Mouse (Mus musculus) neural tube, embryonic 12.5 days (tissue): ENCODE results near the gene Ankle2. TPM values are rescaled to one million over a fixed set of nuclear protein-coding genes. Genes with fewer than 3 reads are reported as not detected.
A peak's percentile ranks its signal among the peaks of the same experiment; 100 is the strongest.

Experiments used
- ATAC-seq: fragments of 200-750 bp; cut with Nextera tagmentation; 2 replicates; pipeline ENCODE4 v1.8.0; 2017; ENCODE audit warnings: low read depth, mild to moderate bottlenecking, moderate TSS enrichment, moderate library complexity; ENCODE audit not compliant: low FRiP score
- H3K27ac ChIP-seq: fragments of 300-500 bp; sonication (generic); 2 replicates; pipeline ENCODE4 v1.5.1; 2016
- H3K27me3 ChIP-seq: fragments of 300-500 bp; sonication (generic); replicated peaks from 2 replicates; pipeline ENCODE4 v1.6.1; 2016; ENCODE audit warnings: mild to moderate bottlenecking
- H3K36me3 ChIP-seq: fragments of 300-500 bp; sonication (generic); 2 replicates; pipeline ENCODE4 v1.6.1; 2016; ENCODE audit warnings: mild to moderate bottlenecking
- H3K4me1 ChIP-seq: fragments of 300-500 bp; sonication (generic); 2 replicates; pipeline ENCODE4 v1.6.1; 2016
- H3K4me2 ChIP-seq: fragments of 300-500 bp; sonication (generic); replicated peaks from 2 replicates; pipeline ENCODE4 v1.6.1; 2016; ENCODE audit warnings: mild to moderate bottlenecking
- H3K4me3 ChIP-seq: fragments of 300-500 bp; sonication (generic); 2 replicates; pipeline ENCODE4 v1.5.1; 2016
- H3K9ac ChIP-seq: fragments of 300-500 bp; sonication (generic); 2 replicates; pipeline ENCODE4 v1.6.1; 2016; ENCODE audit warnings: mild to moderate bottlenecking
- H3K9me3 ChIP-seq: fragments of 300-500 bp; sonication (generic); 2 replicates; pipeline ENCODE4 v1.6.1; 2016; ENCODE audit warnings: mild to moderate bottlenecking
- WGBS: fragments of 180-500 bp; shearing (Covaris S2); methylation state at CpG from one replicate; pipeline ENCODE4 v1.1.7; 2016; 5-methylcytosine and 5-hydroxymethylcytosine counted together
- polyA plus RNA-seq: library from polyadenylated mRNA; unstranded; fragments of >200 nt; fragmentation: Nextera tagmentation; extraction: Ambion mirVana; gene quantifications from 2 replicates; pipeline ENCODE4 v1.2.1, GENCODE M21; 2016

Gene Ankle2
- polyA plus RNA-seq, 1 experiment from 2014 or later = 33.5 TPM

DNA sequence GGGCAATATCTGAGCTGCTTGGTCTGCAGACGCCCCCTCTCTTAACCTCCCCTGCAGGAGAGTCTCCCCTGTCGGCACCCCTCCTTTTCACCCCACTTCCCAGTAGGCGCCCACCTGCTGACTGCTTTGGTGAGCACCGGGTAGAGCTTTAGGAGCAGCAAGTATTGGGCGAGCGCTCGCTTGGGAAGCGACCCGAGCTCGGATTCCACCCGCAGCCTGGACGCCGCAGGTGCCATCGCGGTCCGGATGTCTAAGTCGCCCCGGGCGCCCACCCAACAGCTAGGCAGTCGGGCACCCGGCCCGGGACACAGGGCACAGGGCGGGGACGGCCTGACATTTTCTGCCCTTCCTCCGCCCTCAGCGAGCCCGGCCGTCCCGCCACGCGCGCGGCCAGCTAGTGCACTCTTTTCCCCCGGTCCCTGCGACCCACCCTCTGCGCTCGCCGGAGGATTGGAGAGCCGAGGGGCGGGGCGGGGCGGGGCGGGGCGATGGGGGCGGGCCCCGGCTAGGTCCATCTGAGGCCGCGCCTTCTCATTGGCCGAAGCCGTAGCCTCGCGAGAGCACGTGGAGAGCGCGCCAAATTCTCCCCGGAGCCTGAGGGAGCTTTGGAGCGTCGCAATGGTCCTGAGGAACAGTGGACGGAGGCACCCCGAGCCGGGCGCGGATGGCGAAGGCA lies 55.1 kb downstream of the Ankle2 start, which contains the start of the genes Pxmp2 and Pole:
TSS of gene Pxmp2 (minus strand) at position 417 of the 676 bp plus-strand sequence.
TSS of gene Pole (plus strand) at position 537 of the 676 bp plus-strand sequence.
- Histone ChIP-seq H3K4me1 (0 out of 2 replicates have a peak, but pooled peaks cover 5% of the 10 kb centered on the region), H3K9ac (peak within 1 kb of the TSS; percentile 71), H3K4me3 (peak within 1 kb of the TSS; percentile 70), H3K27ac (no peak within 1 kb of the TSS), H3K4me2 (peak within 1 kb of the TSS; percentile 91), H3K27me3 (peaks cover 9% of the 10 kb centered on the region; the same call in 1 of the 2 replicates), H3K36me3 (peaks cover 8% of the 10 kb centered on the region; the same call in 1 of the 2 replicates), H3K9me3 (no peaks in the 10 kb centered on the region)
- ATAC-seq = peak; percentile 99
- under 1% methylated on average over 64 of the region's 64 CpGs for WGBS

DNA sequence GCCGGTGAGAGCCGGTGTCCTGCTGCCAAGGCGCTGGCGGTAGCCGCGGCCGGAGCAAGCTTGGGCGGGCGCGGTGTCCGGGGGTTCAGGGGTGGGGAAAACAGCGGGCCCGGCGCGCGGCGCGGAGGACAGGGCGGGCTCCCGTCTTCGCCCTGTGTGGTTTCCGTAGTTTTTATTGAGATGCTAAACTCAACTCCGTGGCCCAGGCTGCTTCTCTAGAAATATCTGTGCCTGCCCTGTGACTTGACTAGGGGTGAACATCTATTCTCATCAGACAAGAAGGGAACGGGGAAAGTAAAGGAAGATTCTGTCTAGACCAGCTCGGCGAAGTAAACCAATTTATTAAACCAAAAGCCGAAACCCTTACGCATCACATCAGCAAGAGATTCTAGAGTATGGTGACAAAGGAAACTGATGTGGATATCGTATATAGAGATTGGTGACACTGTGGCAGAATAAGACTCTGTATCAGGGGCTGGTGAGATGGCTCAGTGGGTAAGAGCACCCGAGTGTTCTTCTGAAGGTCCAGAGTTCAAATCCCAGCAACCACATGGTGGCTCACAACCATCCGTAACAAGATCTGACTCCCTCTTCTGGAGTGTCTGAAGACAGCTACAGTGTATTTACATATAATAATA lies 55.8 kb downstream of the Ankle2 start:
- no peaks in the 10 kb centered on the region for H3K9me3 ChIP-seq
- peak; percentile 83 for ATAC-seq
- H3K4me2 ChIP-seq = peak overlapping the region; percentile 91
- peaks cover 15% of the 10 kb centered on the region for H3K36me3 ChIP-seq
- WGBS = 3% methylated on average over 31 of the region's 31 CpGs
- peaks cover 9% of the 10 kb centered on the region; the same call in 1 of the 2 replicates for H3K27me3 ChIP-seq
- H3K27ac ChIP-seq = no peak overlapping the region
- peak overlapping the region; percentile 70 for H3K4me3 ChIP-seq
- H3K9ac ChIP-seq = peak overlapping the region; percentile 71
- 0 out of 2 replicates have a peak, but pooled peaks cover 5% of the 10 kb centered on the region for H3K4me1 ChIP-seq

DNA sequence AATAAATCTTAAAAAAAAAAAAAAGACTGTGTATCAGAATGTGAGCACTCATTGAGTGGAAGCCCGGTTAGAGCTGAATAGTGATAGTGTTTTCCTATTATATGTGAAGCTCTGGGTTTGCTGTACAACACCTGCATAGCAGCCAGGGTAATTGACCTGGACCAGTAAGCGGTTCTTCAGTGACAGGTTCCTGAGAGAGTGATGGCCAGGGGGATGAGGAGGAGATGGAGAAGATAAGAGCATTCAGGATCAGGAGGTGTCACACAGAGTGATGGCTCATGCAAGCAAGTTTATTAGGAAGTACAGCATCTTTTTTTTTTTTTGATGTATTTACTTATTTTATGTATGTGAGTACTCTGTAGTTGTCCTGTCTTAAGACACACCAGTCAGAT lies 56.3 kb downstream of the Ankle2 start:
- Histone ChIP-seq H3K9me3 (no peaks in the 10 kb centered on the region), H3K27ac (no peak overlapping the region), H3K4me3 (no peak overlapping the region)

DNA sequence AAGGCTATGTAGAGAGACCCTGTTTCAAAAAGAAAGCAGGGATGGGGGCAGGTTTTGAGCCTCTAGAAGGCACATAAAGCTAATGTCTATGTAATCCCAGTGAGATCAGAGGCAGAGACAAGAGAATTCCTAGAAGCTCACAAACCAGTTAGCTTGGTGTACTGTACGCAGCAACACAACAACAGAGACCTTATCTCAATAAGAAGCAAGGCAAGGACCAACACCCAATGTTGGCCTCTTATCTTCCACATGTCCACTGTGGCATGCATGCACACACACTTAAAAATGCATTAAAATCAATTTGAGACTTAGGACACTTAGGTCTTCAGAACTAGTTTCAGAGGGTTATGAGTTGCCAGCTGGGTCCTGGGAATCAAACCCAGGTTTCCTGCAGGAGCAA lies 60.8 kb downstream of the Ankle2 start:
- H3K4me2 ChIP-seq = no peak overlapping the region
- no peak overlapping the region for H3K27ac ChIP-seq
- no peak overlapping the region for H3K9ac ChIP-seq
- ATAC-seq = no peak
- no peaks in the 10 kb centered on the region for H3K4me1 ChIP-seq
- H3K27me3 ChIP-seq = no peaks in the 10 kb centered on the region
- H3K36me3 ChIP-seq = peaks cover 45% of the 10 kb centered on the region
- H3K9me3 ChIP-seq = no peaks in the 10 kb centered on the region
- WGBS = 97% methylated on average over 1 of the region's 1 CpGs
- no peak overlapping the region for H3K4me3 ChIP-seq

More for the DNA sequence above, 56.3 kb downstream of the Ankle2 start:
- Histone ChIP-seq H3K4me1 (0 out of 2 replicates have a peak, but pooled peaks cover 5% of the 10 kb centered on the region), H3K36me3 (peaks cover 20% of the 10 kb centered on the region), H3K27me3 (peaks cover 9% of the 10 kb centered on the region; the same call in 1 of the 2 replicates), H3K9ac (0 out of 2 replicates have a peak overlapping the region, but pooled peaks have one; percentile 71), H3K4me2 (peak overlapping the region; percentile 91)
- WGBS = 76% methylated on average over 2 of the region's 2 CpGs
- no peak for ATAC-seq

DNA sequence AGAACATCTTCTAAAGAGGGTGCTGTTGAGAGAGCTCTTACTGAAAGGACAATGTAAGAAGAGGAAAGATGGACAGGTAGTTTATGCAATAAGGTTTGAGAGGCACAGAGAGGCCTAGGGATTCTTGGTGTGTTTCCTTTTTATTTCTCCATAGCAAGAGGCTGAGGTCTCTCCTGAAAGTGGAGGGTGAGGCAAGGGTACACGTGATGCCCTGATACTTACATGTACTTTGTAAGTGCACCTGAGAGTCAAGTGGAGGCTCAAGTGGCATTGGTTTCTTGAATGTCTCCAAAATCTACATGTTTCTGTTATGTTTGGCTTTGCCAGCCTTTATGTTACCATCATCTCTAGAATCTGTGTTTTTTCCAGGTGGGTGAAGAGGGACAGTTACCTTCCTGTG lies 65.8 kb downstream of the Ankle2 start:
- WGBS = 91% methylated on average over 1 of the region's 1 CpGs
- no peak for ATAC-seq
- H3K4me3 ChIP-seq = no peak overlapping the region
- peaks cover 66% of the 10 kb centered on the region for H3K36me3 ChIP-seq
- H3K9me3 ChIP-seq = no peaks in the 10 kb centered on the region
- H3K4me2 ChIP-seq = no peak overlapping the region
- no peaks in the 10 kb centered on the region for H3K4me1 ChIP-seq
- H3K27me3 ChIP-seq = no peaks in the 10 kb centered on the region
- no peak overlapping the region for H3K27ac ChIP-seq
- no peak overlapping the region for H3K9ac ChIP-seq

DNA sequence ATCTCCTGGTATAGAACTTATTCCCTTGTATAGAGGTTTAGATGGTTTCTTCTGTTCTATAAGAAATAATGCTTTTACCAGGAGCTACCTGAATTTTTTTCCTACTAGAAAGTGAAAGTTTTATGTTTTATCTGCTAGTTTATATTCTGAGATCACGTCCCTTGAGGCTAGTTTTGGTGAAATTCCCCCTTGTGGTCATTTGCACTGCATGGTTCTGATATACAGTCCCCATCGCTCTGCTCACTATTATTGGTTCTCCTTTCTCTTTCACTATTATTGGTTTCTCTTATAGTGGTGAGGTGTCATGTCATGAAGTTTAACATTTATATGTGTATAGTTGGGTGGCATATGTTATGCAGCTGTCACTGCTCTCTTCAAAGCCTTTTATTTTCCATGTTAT lies 69.8 kb downstream of the Ankle2 start:
- Histone ChIP-seq H3K36me3 (peaks cover 75% of the 10 kb centered on the region), H3K4me3 (no peak overlapping the region), H3K4me1 (no peaks in the 10 kb centered on the region), H3K27ac (no peak overlapping the region), H3K4me2 (no peak overlapping the region), H3K9ac (no peak overlapping the region), H3K27me3 (no peaks in the 10 kb centered on the region), H3K9me3 (no peaks in the 10 kb centered on the region)
- ATAC-seq = no peak
- 92% methylated on average over 2 of the region's 2 CpGs for WGBS

Other genes with a start within 250 kb of the Ankle2 start
- 24.8 and 29.9 TPM in 2 replicates for gene Zfp932, start 234.5 kb upstream of the Ankle2 start, polyA plus RNA-seq
- 5.2 and 6.3 TPM in 2 replicates for gene Gm17655, start 158.5 kb upstream of the Ankle2 start, polyA plus RNA-seq
- gene Gm35315, start 136.6 kb upstream of the Ankle2 start, polyA plus RNA-seq = 0.65 and 0.70 TPM in 2 replicates
- gene Plcxd1, start 131.0 kb upstream of the Ankle2 start, polyA plus RNA-seq = 1.3 and 1.8 TPM in 2 replicates
- gene Gtpbp6, start 122.8 kb upstream of the Ankle2 start, polyA plus RNA-seq = 51.2 and 61.7 TPM in 2 replicates
- gene Zfp605, start 120.9 kb upstream of the Ankle2 start, polyA plus RNA-seq = 9.3 and 14.0 TPM in 2 replicates
- 97.0 and 97.8 TPM in 2 replicates for gene Chfr, start 95.2 kb upstream of the Ankle2 start, polyA plus RNA-seq
- gene Golga3, start 54.3 kb upstream of the Ankle2 start, polyA plus RNA-seq = 23.0 and 24.4 TPM in 2 replicates
- gene Pgam5, start 38.9 kb downstream of the Ankle2 start, polyA plus RNA-seq = 84.7 and 93.8 TPM in 2 replicates
- 10.1 and 10.3 TPM in 2 replicates for gene Pxmp2, start 55.2 kb downstream of the Ankle2 start, polyA plus RNA-seq
- gene Pole, start 55.3 kb downstream of the Ankle2 start, polyA plus RNA-seq = 18.7 and 20.4 TPM in 2 replicates
- 2.1 and 2.4 TPM in 2 replicates for gene P2rx2, start 112.2 kb downstream of the Ankle2 start, polyA plus RNA-seq
- not detected in 2 replicates for gene Lrcol1, start 113.7 kb downstream of the Ankle2 start, polyA plus RNA-seq
- gene Fbrsl1, start 217.5 kb downstream of the Ankle2 start, polyA plus RNA-seq = 33.9 and 41.7 TPM in 2 replicates